Mouse (Mus musculus): ENCODE results near the gene Gm42517. TPM values are rescaled to one million over a fixed set of nuclear protein-coding genes. Genes with fewer than 3 reads are reported as not detected.

The Gm42517 gene
- total and polyA plus RNA-seq, 3 experiments = not detected

GRCm38 (mm10) chr5:108354056-108354455, 13.7 kb downstream of the Gm42517 start:
- Histone ChIP-seq H3K9me3 (replicated peaks; ENCODE audit: low read length) (peaks cover 3% of the 10 kb centered on the region), H3K4me1 (ENCODE audit: control insufficient read depth in 1 of 2, insufficient read depth in 2 of 2) (no peaks in the 10 kb centered on the region), H3K79me2 (replicated peaks; ENCODE audit: control insufficient read depth, extremely low read depth, insufficient read depth, poor library complexity, severe bottlenecking) (no peaks in the 10 kb centered on the region), H3K9ac (ENCODE audit: insufficient read depth, low read depth) (no peak overlapping the region), H3K27ac (ENCODE audit: insufficient read depth, low read depth) (no peak overlapping the region), H3K27me3 (replicated peaks) (no peaks in the 10 kb centered on the region), H3K4me3 (replicated peaks in 1 of 3; ENCODE audit: low read depth in 2 of 3, low read length in 2 of 3, poor library complexity in 1 of 3) (no peak overlapping the region), H3K4me2 (ENCODE audit: insufficient read depth, low read depth, poor library complexity, severe bottlenecking) (no peak overlapping the region), H3K36me3 (replicated peaks in 1 of 2; ENCODE audit: control insufficient read depth in 1 of 2, insufficient read depth in 1 of 2, low read length in 1 of 2) (peaks cover 0 to 22% of the 10 kb centered on the region in 2 experiments)
- no peak for TF ChIP-seq TBP (conservative IDR thresholded peaks at IDR 0.05; ENCODE audit: low read depth, low read length)
- no peak for TF ChIP-seq PAX5 (IDR thresholded peaks at IDR 0.05; ENCODE audit: low read length)
- no peak for TF ChIP-seq KAT2A (IDR thresholded peaks at IDR 0.05; ENCODE audit: insufficient replicate concordance, low read length)
- no peak for TF ChIP-seq RCOR1 (conservative IDR thresholded peaks at IDR 0.05; ENCODE audit: low read depth, low read length)
- no peak for TF ChIP-seq SMC3 (IDR thresholded peaks at IDR 0.05; ENCODE audit: low read depth, low read length)
- TF ChIP-seq ELF1 (IDR thresholded peaks at IDR 0.05; ENCODE audit: low read depth, low read length) = no peak
- TF ChIP-seq EP300 (IDR thresholded peaks at IDR 0.05; ENCODE audit: low read length) = no peak
- no peak for TF ChIP-seq MXI1 (IDR thresholded peaks at IDR 0.05; ENCODE audit: low read depth, low read length)
- in situ Hi-C loops (cut with MboI; ENCODE audit: low pct_ligation_motif_present, low pct_unique_long_range_greater_than_20kb, low sequenced_read_pairs) (no loop called here), dilution Hi-C loops (cut with MboI; ENCODE audit: extremely low pct_ligation_motif_present, extremely low pct_unique_long_range_greater_than_20kb, low sequenced_read_pairs) (no loop called here)
- DNase-seq (ENCODE audit: extremely low read depth) = no peak

- in situ Hi-C loops (cut with MboI; ENCODE audit: low pct_ligation_motif_present, low pct_unique_long_range_greater_than_20kb, low sequenced_read_pairs) = no loop called here
- TF ChIP-seq E2F4 (IDR thresholded peaks at IDR 0.05; ENCODE audit: insufficient replicate concordance, low read depth, low read length) = no peak
- no peak for TF ChIP-seq POLR2A (IDR thresholded peaks at IDR 0.05; ENCODE audit: low read depth, low read length)
- TF ChIP-seq RAD21 (IDR thresholded peaks at IDR 0.05; ENCODE audit: low read depth, low read length) = no peak
- no peak for TF ChIP-seq JUN (IDR thresholded peaks at IDR 0.05; ENCODE audit: insufficient read depth, low read depth, low read length)
- no peak for TF ChIP-seq SMC3 (IDR thresholded peaks at IDR 0.05; ENCODE audit: low read depth, low read length)
- no peak for TF ChIP-seq ZMIZ1 (IDR thresholded peaks at IDR 0.05; ENCODE audit: low read depth, low read length)
- no peaks in the 10 kb centered on the region for H3K27me3 ChIP-seq (replicated peaks)
- peak overlapping the region; percentile 32; the same call in 1 of the 2 replicates for H3K4me2 ChIP-seq (ENCODE audit: insufficient read depth, low read depth, poor library complexity, severe bottlenecking)
- dilution Hi-C loops (cut with MboI; ENCODE audit: extremely low pct_ligation_motif_present, extremely low pct_unique_long_range_greater_than_20kb, low sequenced_read_pairs) = no loop called here
- H3K4me1 ChIP-seq (ENCODE audit: control insufficient read depth in 1 of 2, insufficient read depth in 2 of 2) = no peaks in the 10 kb centered on the region
- no peak overlapping the region for H3K27ac ChIP-seq (ENCODE audit: insufficient read depth, low read depth)
- H3K4me3 ChIP-seq (replicated peaks in 1 of 3; ENCODE audit: low read depth in 2 of 3, low read length in 2 of 3, poor library complexity in 1 of 3) = no peak overlapping the region
- H3K36me3 ChIP-seq (replicated peaks in 1 of 2; ENCODE audit: control insufficient read depth in 1 of 2, insufficient read depth in 1 of 2, low read length in 1 of 2) = peaks cover 25 to 54% of the 10 kb centered on the region in 2 experiments
- no peak for DNase-seq (ENCODE audit: extremely low read depth)
- no peaks in the 10 kb centered on the region for H3K79me2 ChIP-seq (replicated peaks; ENCODE audit: control insufficient read depth, extremely low read depth, insufficient read depth, poor library complexity, severe bottlenecking)
- no peaks in the 10 kb centered on the region for H3K9me3 ChIP-seq (replicated peaks; ENCODE audit: low read length)
- H3K9ac ChIP-seq (ENCODE audit: insufficient read depth, low read depth) = peak overlapping the region; percentile 7; the same call in 1 of the 2 replicates
These were observed 18.1 kb downstream of the Gm42517 start for GRCm38 (mm10) chr5:108349511-108350148.

- Histone ChIP-seq H3K36me3 (replicated peaks in 1 of 2; ENCODE audit: control insufficient read depth in 1 of 2, insufficient read depth in 1 of 2, low read length in 1 of 2) (peaks cover 38 to 70% of the 10 kb centered on the region in 2 experiments), H3K4me3 (replicated peaks in 1 of 3; ENCODE audit: low read depth in 2 of 3, low read length in 2 of 3, poor library complexity in 1 of 3) (no peak overlapping the region), H3K9ac (ENCODE audit: insufficient read depth, low read depth) (no peak overlapping the region), H3K27me3 (replicated peaks) (no peaks in the 10 kb centered on the region), H3K9me3 (replicated peaks; ENCODE audit: low read length) (no peaks in the 10 kb centered on the region), H3K79me2 (replicated peaks; ENCODE audit: control insufficient read depth, extremely low read depth, insufficient read depth, poor library complexity, severe bottlenecking) (no peaks in the 10 kb centered on the region), H3K4me1 (ENCODE audit: control insufficient read depth in 1 of 2, insufficient read depth in 2 of 2) (no peaks in the 10 kb centered on the region), H3K27ac (ENCODE audit: insufficient read depth, low read depth) (no peak overlapping the region), H3K4me2 (ENCODE audit: insufficient read depth, low read depth, poor library complexity, severe bottlenecking) (no peak overlapping the region)
- in situ Hi-C loops (cut with MboI; ENCODE audit: low pct_ligation_motif_present, low pct_unique_long_range_greater_than_20kb, low sequenced_read_pairs) = no loop called here
- peak; percentile 12 for DNase-seq (ENCODE audit: extremely low read depth)
- TF ChIP-seq MAZ (IDR thresholded peaks at IDR 0.05; ENCODE audit: low read depth, low read length) (no peak), SMC3 (IDR thresholded peaks at IDR 0.05; ENCODE audit: low read depth, low read length) (no peak), USF1 (IDR thresholded peaks at IDR 0.05; ENCODE audit: low read depth, low read length) (no peak), POLR2A (IDR thresholded peaks at IDR 0.05; ENCODE audit: low read depth, low read length) (no peak), MEF2A (IDR thresholded peaks at IDR 0.05; ENCODE audit: borderline replicate concordance, low read depth, low read length) (no peak), TBP (conservative IDR thresholded peaks at IDR 0.05; ENCODE audit: low read depth, low read length) (no peak), NELFE (IDR thresholded peaks at IDR 0.05; ENCODE audit: low read depth, low read length) (no peak), JUN (IDR thresholded peaks at IDR 0.05; ENCODE audit: insufficient read depth, low read depth, low read length) (no peak), MAFK (IDR thresholded peaks at IDR 0.05; ENCODE audit: insufficient replicate concordance, low read length) (no peak), CTCF (conservative IDR thresholded peaks at IDR 0.05 in 1 of 2, IDR thresholded peaks at IDR 0.05 in 1 of 2; ENCODE audit: low read depth in 2 of 2, low read length in 2 of 2) (no peak), CHD2 (IDR thresholded peaks at IDR 0.05; ENCODE audit: low read length) (no peak), POLR2AphosphoS2 (IDR thresholded peaks at IDR 0.05; ENCODE audit: low read depth, low read length) (no peak), KAT2A (IDR thresholded peaks at IDR 0.05; ENCODE audit: insufficient replicate concordance, low read length) (no peak)
- dilution Hi-C loops (cut with MboI; ENCODE audit: extremely low pct_ligation_motif_present, extremely low pct_unique_long_range_greater_than_20kb, low sequenced_read_pairs) = no loop called here
These were observed 19.9 kb downstream of the Gm42517 start for GRCm38 (mm10) chr5:108347843-108348242.

Data from CH12.LX (cell line).